Mouse (Mus musculus) small intestine, adult 2 months (tissue): ENCODE results near the gene Pik3cb. TPM values are rescaled to one million over a fixed set of nuclear protein-coding genes. Genes with fewer than 3 reads are reported as not detected.

Source experiments
- H3K27ac ChIP-seq: fragments of 200-500 bp; 2 replicates; pipeline ENCODE4 v1.5.1; 2012; ENCODE audit warnings: low read depth, low read length, control low read depth, inconsistent platforms; ENCODE audit not compliant: insufficient read depth
- H3K27me3 ChIP-seq: fragments of 200-500 bp; 2 replicates; pipeline ENCODE4 v1.6.1; 2012; ENCODE audit warnings: mild to moderate bottlenecking, moderate library complexity, low read length, inconsistent platforms; ENCODE audit not compliant: control insufficient read depth, insufficient read depth
- H3K36me3 ChIP-seq: fragments of 200-500 bp; 2 replicates; pipeline ENCODE4 v1.6.1; 2012; ENCODE audit warnings: mild to moderate bottlenecking, low read length, control low read depth, inconsistent platforms; ENCODE audit not compliant: control insufficient read depth, insufficient read depth
- H3K4me1 ChIP-seq: fragments of 200-500 bp; 2 replicates; pipeline ENCODE4 v1.6.1; 2012; ENCODE audit warnings: low read length, inconsistent platforms, mixed read lengths; ENCODE audit not compliant: control insufficient read depth, insufficient read depth, insufficient read length
- H3K4me3 ChIP-seq: fragments of 200-500 bp; 2 replicates; pipeline ENCODE4 v1.5.1; 2012; ENCODE audit warnings: low read depth, mild to moderate bottlenecking, control low read depth, inconsistent platforms, low read length, moderate library complexity
- CTCF ChIP-seq: fragments of 200-500 bp; IDR thresholded peaks from 2 replicates; pipeline ENCODE4 v1.5.1; 2012; ENCODE audit warnings: low read depth, mild to moderate bottlenecking, control low read depth, inconsistent platforms, low read length, moderate library complexity, mixed read lengths; ENCODE audit not compliant: insufficient replicate concordance, insufficient read length; ENCODE audit errors: extremely low read depth
- POLR2A ChIP-seq: fragments of 200-500 bp; IDR thresholded peaks from 2 replicates; pipeline ENCODE4 v1.6.1; 2012; ENCODE audit warnings: low read depth, mild to moderate bottlenecking, control low read depth, inconsistent platforms, low read length, moderate library complexity
- WGBS: fragments of 180-500 bp; shearing (Covaris S2); methylation state at CpG from one replicate; pipeline ENCODE4 v1.1.7; 2018; 5-methylcytosine and 5-hydroxymethylcytosine counted together
- polyA plus RNA-seq: library from polyadenylated mRNA; depleted of rRNA; stranded (reverse); fragments of >200 nt; gene quantifications from 2 replicates; pipeline ENCODE4 v1.2.3, GENCODE M21; 2012

Gene Pik3cb
- polyA plus RNA-seq, 1 experiment = 2.1 TPM

GRCm38 (mm10) chr9:99159932-99160331 is 19.5 kb upstream of the Pik3cb start:
- H3K36me3 ChIP-seq = no peaks in the 10 kb centered on the region
- TF ChIP-seq POLR2A = no peak
- TF ChIP-seq CTCF = no peak
- H3K27me3 ChIP-seq = no peaks in the 10 kb centered on the region
- H3K4me3 ChIP-seq = no peak overlapping the region
- H3K27ac ChIP-seq = no peak overlapping the region
- peaks cover 15% of the 10 kb centered on the region; the same call in 1 of the 2 replicates for H3K4me1 ChIP-seq
- WGBS = 32% methylated on average over 5 of the region's 5 CpGs

- no peak overlapping the region for H3K27ac ChIP-seq
- H3K4me3 ChIP-seq = no peak overlapping the region
- 61% methylated on average over 6 of the region's 6 CpGs for WGBS
- no peaks in the 10 kb centered on the region for H3K36me3 ChIP-seq
- peaks cover 15% of the 10 kb centered on the region; the same call in 1 of the 2 replicates for H3K4me1 ChIP-seq
- H3K27me3 ChIP-seq = no peaks in the 10 kb centered on the region
- no peak for TF ChIP-seq POLR2A
- no peak for TF ChIP-seq CTCF
These were observed 18.3 kb upstream of the Pik3cb start for GRCm38 (mm10) chr9:99158708-99159107.

- 24% methylated on average over 7 of the region's 7 CpGs for WGBS
- TF ChIP-seq POLR2A (no peak), CTCF (no peak)
These were observed 17.8 kb upstream of the Pik3cb start for GRCm38 (mm10) chr9:99158203-99158632.

GRCm38 (mm10) chr9:99153655-99154054 is 13.2 kb upstream of the Pik3cb start:
- H3K27ac ChIP-seq = no peak overlapping the region
- no peaks in the 10 kb centered on the region for H3K27me3 ChIP-seq
- no peak overlapping the region for H3K4me3 ChIP-seq
- 17% methylated on average over 3 of the region's 3 CpGs for WGBS
- no peaks in the 10 kb centered on the region for H3K36me3 ChIP-seq
- H3K4me1 ChIP-seq = peaks cover 7% of the 10 kb centered on the region; the same call in 1 of the 2 replicates
- TF ChIP-seq POLR2A (no peak), CTCF (no peak)

More at GRCm38 (mm10) chr9:99158203-99158632, 17.8 kb upstream of the Pik3cb start:
- no peak overlapping the region for H3K4me3 ChIP-seq
- H3K36me3 ChIP-seq = no peaks in the 10 kb centered on the region
- H3K27me3 ChIP-seq = no peaks in the 10 kb centered on the region
- H3K4me1 ChIP-seq = peaks cover 17% of the 10 kb centered on the region; the same call in 1 of the 2 replicates
- no peak overlapping the region for H3K27ac ChIP-seq

GRCm38 (mm10) chr9:99152699-99153490 is 12.5 kb upstream of the Pik3cb start:
- TF ChIP-seq CTCF (no peak), POLR2A (no peak)
- no peaks in the 10 kb centered on the region for H3K27me3 ChIP-seq
- H3K4me1 ChIP-seq = peaks cover 3% of the 10 kb centered on the region; the same call in 1 of the 2 replicates
- H3K27ac ChIP-seq = no peak overlapping the region
- H3K4me3 ChIP-seq = no peak overlapping the region
- WGBS = 21% methylated on average over 9 of the region's 9 CpGs
- no peaks in the 10 kb centered on the region for H3K36me3 ChIP-seq

- Histone ChIP-seq H3K27me3 (no peaks in the 10 kb centered on the region), H3K27ac (no peak overlapping the region), H3K36me3 (no peaks in the 10 kb centered on the region), H3K4me1 (0 out of 2 replicates have a peak, but pooled peaks cover 3% of the 10 kb centered on the region), H3K4me3 (no peak overlapping the region)
- no peak for TF ChIP-seq POLR2A
- 79% methylated on average over 27 of the region's 27 CpGs for whole genome bisulfite sequencing
These were observed 6.7 kb upstream of the Pik3cb start for GRCm38 (mm10) chr9:99146855-99147735.

- H3K4me3 ChIP-seq = no peak overlapping the region
- H3K36me3 ChIP-seq = no peaks in the 10 kb centered on the region
- no peak overlapping the region for H3K27ac ChIP-seq
- no peak for TF ChIP-seq POLR2A
- no peak for TF ChIP-seq CTCF
- H3K4me1 ChIP-seq = 0 out of 2 replicates have a peak, but pooled peaks cover 3% of the 10 kb centered on the region
- WGBS = 59% methylated on average over 6 of the region's 6 CpGs
- no peaks in the 10 kb centered on the region for H3K27me3 ChIP-seq
These were observed 5.3 kb upstream of the Pik3cb start for GRCm38 (mm10) chr9:99145756-99146155.
